Mouse (Mus musculus) limb, embryonic 11.5 days (tissue): ENCODE data around the gene Bcl2l11. TPM values are rescaled to one million over a fixed set of nuclear protein-coding genes. Genes with fewer than 3 reads are reported as not detected.

Experiments
- ATAC-seq: fragments of 200-750 bp; cut with Nextera tagmentation; 2 replicates; pipeline ENCODE4 v1.8.0; 2017; ENCODE audit warnings: low read depth; ENCODE audit not compliant: insufficient number of reproducible peaks, low FRiP score, low TSS enrichment
- DNase-seq: peaks from one replicate; pipeline ENCODE4 v3.0.0-alpha.2; 2015; ENCODE audit warnings: low spot score
- H3K27ac ChIP-seq: fragments of 300-500 bp; sonication (generic); replicated peaks from 2 replicates; pipeline ENCODE4 v1.5.1; 2014; ENCODE audit warnings: low read depth, mild to moderate bottlenecking, low read length
- H3K27me3 ChIP-seq: fragments of 300-500 bp; sonication (generic); 2 replicates; pipeline ENCODE4 v1.6.1; 2014; ENCODE audit warnings: mild to moderate bottlenecking, low read length, mixed read lengths; ENCODE audit not compliant: control insufficient read depth, insufficient read depth
- H3K36me3 ChIP-seq: fragments of 300-500 bp; sonication (generic); 2 replicates; pipeline ENCODE4 v1.6.1; 2014; ENCODE audit warnings: mild to moderate bottlenecking, low read length, moderate library complexity, mixed read lengths; ENCODE audit not compliant: control insufficient read depth, insufficient read depth
- H3K4me1 ChIP-seq: fragments of 300-500 bp; sonication (generic); 2 replicates; pipeline ENCODE4 v1.6.1; 2014; ENCODE audit warnings: low read length, mixed read lengths; ENCODE audit not compliant: control insufficient read depth, insufficient read depth
- H3K4me2 ChIP-seq: fragments of 300-500 bp; sonication (generic); 2 replicates; pipeline ENCODE4 v1.6.1; 2014; ENCODE audit warnings: low read depth, mild to moderate bottlenecking, moderate library complexity; ENCODE audit not compliant: severe bottlenecking
- H3K4me3 ChIP-seq: fragments of 300-500 bp; sonication (generic); 2 replicates; pipeline ENCODE4 v1.5.1; 2014; ENCODE audit warnings: low read depth, low read length
- H3K9ac ChIP-seq: fragments of 300-500 bp; sonication (generic); 2 replicates; pipeline ENCODE4 v1.6.1; 2014; ENCODE audit warnings: mild to moderate bottlenecking, low read length
- H3K9me3 ChIP-seq: fragments of 300-500 bp; sonication (generic); 2 replicates; pipeline ENCODE4 v1.6.1; 2016; ENCODE audit warnings: low read length; ENCODE audit not compliant: control insufficient read depth
- WGBS: fragments of 180-500 bp; shearing (Covaris S2); extraction: QIAGEN DNeasy Blood & Tissue Kit; methylation state at CpG from one replicate; pipeline ENCODE4 v1.1.7; 2014; 5-methylcytosine and 5-hydroxymethylcytosine counted together
- polyA plus RNA-seq: library from polyadenylated mRNA; unstranded; fragments of >200 nt; fragmentation: Nextera tagmentation; extraction: Ambion mirVana; gene quantifications from 2 replicates; pipeline ENCODE4 v1.2.1, GENCODE M21; 2014

The Bcl2l11 gene
- polyA plus RNA-seq, 1 experiment from 2014 or later: 23.4 TPM

DNA sequence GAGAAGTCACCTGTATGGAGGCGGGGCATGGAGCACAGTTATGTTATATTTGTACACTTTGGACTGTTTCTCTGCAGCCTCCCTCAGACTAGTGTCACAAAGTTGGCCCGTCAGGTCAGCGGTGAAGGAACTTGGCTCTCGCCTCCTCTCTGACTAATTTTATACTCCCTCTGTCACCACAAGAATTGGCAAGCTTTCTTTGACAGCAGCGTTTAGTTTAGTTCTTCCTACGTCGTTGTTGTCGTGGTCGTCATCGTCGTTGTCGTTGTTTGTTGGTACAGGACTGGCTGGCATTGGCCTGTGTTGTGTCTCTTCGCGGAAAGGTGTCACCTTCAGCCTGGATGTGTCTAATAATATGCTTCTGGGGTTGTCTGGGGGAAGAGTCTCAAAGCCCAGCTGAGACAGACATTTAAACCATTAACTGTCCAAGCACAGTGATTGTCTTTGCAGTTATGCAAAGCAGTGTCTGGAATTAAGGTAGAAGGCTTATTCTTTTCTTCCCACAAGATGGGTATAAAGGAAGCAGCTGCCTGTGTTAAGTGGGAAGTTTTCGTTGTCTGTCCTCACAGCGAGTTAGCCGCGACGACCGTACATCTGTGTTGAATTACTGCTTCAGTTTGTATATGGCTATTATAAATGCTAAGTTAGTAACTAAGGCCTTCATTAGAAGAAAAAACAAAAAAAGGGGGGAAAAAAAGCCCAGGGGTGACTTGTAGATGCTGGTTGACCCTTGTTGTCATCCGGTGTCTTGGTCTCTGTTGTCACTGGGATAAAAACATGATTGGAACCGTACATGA, 11.8 kb downstream of the Bcl2l11 start:
- peak; percentile 38 for DNase-seq
- Histone ChIP-seq H3K9ac (no peak overlapping the region), H3K4me1 (peaks cover 29% of the 10 kb centered on the region), H3K36me3 (peaks cover 11% of the 10 kb centered on the region), H3K4me2 (no peak overlapping the region), H3K27ac (no peak overlapping the region; the same call in 1 of the 2 replicates), H3K27me3 (no peaks in the 10 kb centered on the region), H3K9me3 (no peaks in the 10 kb centered on the region), H3K4me3 (no peak overlapping the region)
- ATAC-seq: no peak
- WGBS: 64% methylated on average over 22 of the region's 22 CpGs

DNA sequence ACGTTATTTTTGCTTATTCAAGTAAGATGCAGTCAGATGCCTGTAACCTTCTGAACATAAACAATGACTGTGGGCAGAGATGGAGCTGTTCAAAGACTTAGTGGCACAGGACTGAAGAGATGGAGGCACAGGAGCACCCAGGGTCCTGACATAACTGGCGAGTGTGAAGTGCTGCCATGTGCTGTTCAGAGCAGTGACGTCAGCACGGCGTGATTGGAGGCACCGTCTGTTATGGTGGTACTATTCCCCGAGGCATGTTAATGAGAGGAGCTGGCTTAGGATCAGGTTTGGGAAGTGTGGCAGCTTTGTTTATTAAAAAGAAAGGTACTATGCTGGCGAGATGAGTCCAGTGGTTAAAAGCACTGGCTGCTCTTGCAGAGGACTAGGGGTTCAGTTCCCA, 13.1 kb downstream of the Bcl2l11 start:
- Histone ChIP-seq H3K27me3 (no peaks in the 10 kb centered on the region), H3K36me3 (peaks cover 11% of the 10 kb centered on the region), H3K9me3 (no peaks in the 10 kb centered on the region), H3K4me3 (no peak overlapping the region), H3K4me1 (peaks cover 29% of the 10 kb centered on the region), H3K9ac (no peak overlapping the region), H3K27ac (no peak overlapping the region; the same call in 1 of the 2 replicates), H3K4me2 (no peak overlapping the region)
- DNase-seq (no peak), ATAC-seq (no peak)
- WGBS: 49% methylated on average over 8 of the region's 8 CpGs

DNA sequence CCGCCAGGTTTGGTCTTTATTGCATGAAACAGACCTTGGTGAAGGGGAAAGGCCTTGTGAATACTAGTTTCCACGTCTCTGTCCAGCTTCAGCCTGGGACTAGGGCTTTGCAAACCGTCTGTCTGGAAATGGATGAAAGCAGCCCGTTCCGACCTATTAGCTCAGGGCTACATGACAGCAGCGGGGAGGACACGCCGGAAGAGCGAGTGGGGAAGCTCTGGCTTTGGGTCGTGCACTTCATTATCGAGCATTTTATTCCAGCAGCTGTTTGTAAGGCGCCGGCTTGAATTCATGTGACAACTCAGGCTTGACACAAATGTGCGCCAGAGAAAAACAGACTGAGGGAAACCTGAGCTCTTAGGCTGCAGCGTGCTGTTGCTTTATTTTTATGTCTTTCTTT, 13.9 kb downstream of the Bcl2l11 start:
- no peak overlapping the region for H3K4me3 ChIP-seq
- no peak overlapping the region for H3K9ac ChIP-seq
- H3K4me2 ChIP-seq: no peak overlapping the region
- H3K27ac ChIP-seq: no peak overlapping the region
- no peak for ATAC-seq
- DNase-seq: no peak
- H3K9me3 ChIP-seq: no peaks in the 10 kb centered on the region
- H3K4me1 ChIP-seq: peaks cover 29% of the 10 kb centered on the region
- WGBS: 73% methylated on average over 15 of the region's 15 CpGs
- peaks cover 4% of the 10 kb centered on the region; the same call in 1 of the 2 replicates for H3K36me3 ChIP-seq
- no peaks in the 10 kb centered on the region for H3K27me3 ChIP-seq

- no peak overlapping the region for H3K9ac ChIP-seq
- ATAC-seq (no peak), DNase-seq (no peak)
- WGBS: 85% methylated on average over 3 of the region's 3 CpGs
- H3K36me3 ChIP-seq: peaks cover 3% of the 10 kb centered on the region; the same call in 1 of the 2 replicates
- H3K4me2 ChIP-seq: no peak overlapping the region
- H3K9me3 ChIP-seq: no peaks in the 10 kb centered on the region
- no peak overlapping the region for H3K27ac ChIP-seq
- no peak overlapping the region for H3K4me3 ChIP-seq
- peaks cover 29% of the 10 kb centered on the region for H3K4me1 ChIP-seq
- H3K27me3 ChIP-seq: no peaks in the 10 kb centered on the region
These were observed 14.3 kb downstream of the Bcl2l11 start for GRCm38 (mm10) chr2:128140183-128140582.

DNA sequence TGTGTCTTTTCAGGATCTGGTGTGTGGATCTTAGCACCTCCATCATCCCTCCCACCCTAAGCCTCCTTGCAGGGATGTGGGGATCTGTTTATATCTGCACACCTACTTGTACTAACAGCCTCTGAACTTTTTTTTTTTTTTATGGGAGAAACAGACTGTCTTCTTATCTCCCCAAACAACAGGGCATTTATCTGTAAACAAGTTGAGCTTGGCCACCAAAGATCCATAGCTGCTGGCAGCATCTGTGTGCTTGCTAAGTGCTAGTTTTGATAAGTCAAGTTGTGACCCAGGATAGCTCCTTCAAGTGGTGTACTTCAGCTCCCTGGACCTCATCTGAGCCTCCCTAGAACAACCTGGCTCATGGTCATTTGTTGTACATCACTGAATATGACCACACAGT, 18.2 kb downstream of the Bcl2l11 start:
- no peak for DNase-seq
- peaks cover 7% of the 10 kb centered on the region; the same call in 1 of the 2 replicates for H3K36me3 ChIP-seq
- H3K27ac ChIP-seq: no peak overlapping the region
- no peak overlapping the region for H3K4me3 ChIP-seq
- H3K4me1 ChIP-seq: peaks cover 10% of the 10 kb centered on the region
- H3K9ac ChIP-seq: no peak overlapping the region
- no peak for ATAC-seq
- no peaks in the 10 kb centered on the region for H3K27me3 ChIP-seq
- no peak overlapping the region for H3K4me2 ChIP-seq
- no peaks in the 10 kb centered on the region for H3K9me3 ChIP-seq

DNA sequence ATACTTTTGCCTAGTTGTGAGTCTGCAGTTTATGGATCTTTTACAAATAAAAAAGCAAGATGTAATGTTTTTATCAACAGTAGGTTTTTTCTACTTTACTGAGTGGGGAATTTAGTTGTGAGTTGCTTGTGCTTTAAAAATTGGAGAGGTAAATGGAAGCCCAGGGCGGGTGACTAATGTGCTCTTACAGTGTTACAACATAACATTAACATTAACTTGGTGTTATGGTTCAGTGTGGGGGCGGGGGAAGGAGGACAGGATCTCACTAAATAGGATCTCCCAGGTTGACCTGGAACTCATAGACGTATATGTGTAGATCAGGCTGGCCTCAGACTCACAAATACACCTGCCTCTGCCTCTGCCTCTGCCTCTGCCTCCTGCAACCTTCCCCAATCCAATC, 19.6 kb downstream of the Bcl2l11 start:
- H3K4me1 ChIP-seq: no peaks in the 10 kb centered on the region
- H3K36me3 ChIP-seq: peaks cover 10% of the 10 kb centered on the region; the same call in 1 of the 2 replicates
- no peak overlapping the region for H3K4me2 ChIP-seq
- H3K27ac ChIP-seq: no peak overlapping the region
- H3K4me3 ChIP-seq: no peak overlapping the region
- ATAC-seq (no peak), DNase-seq (no peak)
- H3K27me3 ChIP-seq: no peaks in the 10 kb centered on the region
- no peaks in the 10 kb centered on the region for H3K9me3 ChIP-seq
- H3K9ac ChIP-seq: no peak overlapping the region
- WGBS: 74% methylated on average over 3 of the region's 3 CpGs

GRCm38 (mm10) chr2:128149596-128149995, 23.8 kb downstream of the Bcl2l11 start:
- Histone ChIP-seq H3K9me3 (no peaks in the 10 kb centered on the region), H3K36me3 (peaks cover 10% of the 10 kb centered on the region; the same call in 1 of the 2 replicates), H3K4me3 (no peak overlapping the region), H3K27me3 (no peaks in the 10 kb centered on the region), H3K4me2 (no peak overlapping the region), H3K27ac (no peak overlapping the region), H3K9ac (no peak overlapping the region), H3K4me1 (no peaks in the 10 kb centered on the region)
- ATAC-seq: no peak
- WGBS: 74% methylated on average over 5 of the region's 5 CpGs
- DNase-seq: no peak

DNA sequence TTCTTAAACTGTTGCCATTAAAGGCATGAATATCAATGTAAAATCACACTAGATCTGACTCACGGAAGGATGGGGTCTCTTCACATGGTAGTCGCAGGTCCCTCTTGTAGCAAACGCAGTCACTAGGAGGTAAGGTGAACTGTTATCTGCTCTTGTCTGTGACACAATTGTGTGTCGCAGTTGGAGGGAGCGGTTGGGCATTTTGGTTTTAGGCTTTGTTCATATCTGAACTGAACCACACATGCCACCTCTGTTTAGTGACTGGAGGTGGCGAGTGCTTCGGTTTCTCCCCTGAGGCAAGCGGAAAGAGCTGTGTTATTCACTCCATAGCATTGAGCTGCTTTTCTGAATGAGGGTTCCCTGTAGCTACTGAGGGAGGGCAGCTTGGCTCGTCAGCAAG, 26.4 kb downstream of the Bcl2l11 start:
- Histone ChIP-seq H3K27ac (no peak overlapping the region), H3K4me2 (no peak overlapping the region), H3K4me1 (no peaks in the 10 kb centered on the region), H3K27me3 (no peaks in the 10 kb centered on the region), H3K9ac (no peak overlapping the region), H3K9me3 (no peaks in the 10 kb centered on the region), H3K4me3 (no peak overlapping the region), H3K36me3 (peaks cover 10% of the 10 kb centered on the region; the same call in 1 of the 2 replicates)
- 91% methylated on average over 9 of the region's 9 CpGs for WGBS
- DNase-seq (no peak), ATAC-seq (no peak)
